Mouse (Mus musculus) kidney, postnatal 10 days (tissue): ENCODE measurements at regions not wholly inside any gene's neighbourhood (a gene's known extent, or its start where the extent isn't known, plus 50 kb on each side); places are given as distances from the start of the nearest gene placed in this dataset.

Experiments
- DNase-seq: peaks from one replicate; pipeline ENCODE4 v3.0.0; 2021; ENCODE audit warnings: mixed read lengths

- DNase-seq, result no peak
Measured at GRCm38 (mm10) chr16:15052389-15052923, 146.1 kb downstream of the Efcab1 start.

DNA sequence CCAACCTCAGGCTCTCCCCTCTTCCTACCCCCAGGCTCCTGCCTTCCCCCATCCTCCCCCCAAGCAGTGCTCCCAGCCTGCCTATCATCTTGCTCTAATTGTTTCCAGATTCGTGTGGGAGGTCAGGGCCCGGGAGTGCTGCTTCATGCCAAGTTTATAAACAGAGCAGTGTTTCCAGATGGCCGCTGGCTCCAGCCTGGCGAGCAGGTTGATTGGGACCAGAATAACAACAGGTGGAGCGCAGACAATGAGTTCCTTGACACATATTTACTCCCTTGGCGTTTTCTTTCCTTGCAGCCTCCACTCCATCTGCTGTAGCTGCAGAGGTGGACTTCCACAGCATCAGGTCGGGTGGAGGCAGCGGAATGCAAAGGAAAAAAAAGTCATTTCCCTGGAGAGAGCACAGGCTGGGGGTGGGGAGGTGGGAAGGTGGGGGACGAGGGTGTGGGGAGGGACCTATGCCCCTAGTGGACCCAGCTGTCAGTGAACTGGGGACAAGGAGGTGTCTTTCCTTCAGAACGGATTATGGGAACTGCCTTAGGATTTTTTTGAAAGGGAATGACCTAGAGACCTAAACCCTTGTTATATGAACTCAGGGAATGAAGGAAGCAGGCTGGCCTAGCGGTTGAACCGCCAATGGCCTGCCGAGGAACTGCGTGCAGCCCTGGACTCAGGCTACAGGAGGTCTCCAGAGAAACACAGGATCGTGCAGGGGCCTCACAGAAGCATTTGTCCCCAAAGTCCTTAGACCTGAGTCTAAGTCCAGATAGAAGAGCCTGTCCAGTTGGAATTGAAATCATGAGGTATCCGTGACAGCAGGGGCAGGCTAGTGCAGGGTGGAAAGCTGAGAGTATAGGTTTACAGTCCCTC lies 146.8 kb downstream of the Efcab1 start:
- DNase-seq, result peak; percentile 52

DNA sequence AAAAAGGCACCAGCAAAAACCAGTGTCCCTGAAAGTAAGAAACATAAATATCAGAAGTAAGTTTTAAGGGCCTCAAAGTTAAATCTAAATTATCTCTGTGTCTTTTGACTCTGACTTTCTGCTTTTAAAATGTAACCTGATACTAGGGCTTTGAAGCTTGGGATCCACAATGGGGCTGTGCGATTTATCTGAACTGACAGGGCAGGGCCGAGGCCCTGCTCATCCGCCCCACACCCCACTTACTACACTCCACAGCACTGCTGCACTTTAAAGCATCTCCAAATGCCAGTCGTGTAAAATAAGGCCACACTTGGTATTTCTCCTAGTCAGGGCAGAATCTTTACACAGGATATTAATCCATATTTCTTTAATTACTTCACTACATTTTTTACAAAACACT lies 147.4 kb downstream of the Efcab1 start:
- DNase-seq, result no peak

DNA sequence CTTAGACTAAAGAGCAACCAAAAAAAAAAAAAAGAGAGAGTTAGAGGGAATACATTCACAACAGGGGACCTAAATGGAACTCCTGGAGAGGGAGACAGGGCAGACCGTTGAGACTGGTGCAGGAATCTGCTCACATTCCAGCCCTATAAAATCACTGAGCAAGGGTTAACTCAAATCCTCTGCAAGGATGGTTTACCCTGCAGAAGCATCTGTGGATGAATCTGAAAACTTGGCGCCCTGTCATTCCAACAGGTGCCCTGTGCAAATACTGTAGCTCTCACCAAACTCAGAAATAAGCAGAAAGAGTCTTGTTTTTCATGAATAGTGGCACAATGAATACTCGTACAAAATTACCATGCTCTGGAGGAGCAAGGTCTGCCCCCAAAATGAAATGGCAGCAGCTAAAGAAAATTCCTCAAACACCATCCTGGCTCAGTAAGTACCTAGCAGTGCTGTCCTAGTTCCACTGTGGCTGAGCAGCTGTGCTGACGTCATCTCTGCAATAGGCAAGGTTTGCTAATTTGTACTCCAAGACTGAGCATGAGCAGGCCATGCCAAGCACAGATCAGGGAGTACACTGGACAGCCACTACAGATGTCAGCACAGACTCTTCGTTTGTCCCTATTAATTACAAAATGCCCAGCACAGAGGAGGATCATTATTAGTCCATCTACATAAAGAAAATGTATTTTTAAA lies 148.0 kb downstream of the Efcab1 start:
- no peak for DNase-seq

DNA sequence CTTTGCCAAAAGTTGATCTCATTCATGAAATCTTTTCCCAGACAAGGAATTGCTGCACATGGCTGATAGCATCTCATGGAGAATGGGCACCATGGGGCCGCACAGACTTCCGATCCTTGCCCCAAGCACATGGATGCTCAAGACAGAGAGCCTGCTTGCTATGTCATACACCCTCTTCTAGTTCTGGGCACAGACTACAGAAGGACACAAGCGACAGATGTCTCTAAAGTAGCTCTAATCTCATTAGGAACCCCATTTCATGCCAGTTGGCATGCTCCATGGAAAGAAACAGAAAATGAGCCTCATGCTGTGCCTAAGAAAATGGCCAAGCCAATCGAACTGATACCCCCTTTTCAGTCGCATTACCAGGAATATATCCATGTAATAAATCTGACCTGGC lies 149.3 kb downstream of the Efcab1 start:
- DNase-seq, result no peak

- no peak for DNase-seq
Measured at GRCm38 (mm10) chr16:15070485-15070960, 164.1 kb downstream of the Efcab1 start.

DNA sequence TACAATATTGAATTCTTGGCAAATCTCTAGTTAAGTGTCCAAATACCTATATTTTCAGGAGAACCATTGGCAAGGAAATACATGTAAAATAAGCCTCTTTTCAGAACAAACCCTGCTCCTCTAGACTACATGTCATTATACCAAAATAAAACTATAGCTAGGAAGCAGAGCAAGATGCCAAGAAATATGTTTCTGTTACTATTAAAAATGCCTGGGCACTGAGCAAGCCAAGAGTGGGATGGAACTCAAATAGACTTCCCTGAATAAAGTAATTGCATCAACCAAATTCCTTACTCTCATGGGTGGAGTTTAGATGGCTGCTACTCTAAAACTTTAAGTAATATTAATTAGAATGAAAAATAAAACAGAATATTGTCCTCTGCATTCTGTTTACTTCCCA lies 168.0 kb downstream of the Efcab1 start:
- no peak for DNase-seq

- peak; percentile 17 for DNase-seq
Measured at GRCm38 (mm10) chr16:15083692-15084091, 177.3 kb downstream of the Efcab1 start.

- DNase-seq, result no peak
Measured at GRCm38 (mm10) chr16:15084147-15084752, 177.8 kb downstream of the Efcab1 start.

DNA sequence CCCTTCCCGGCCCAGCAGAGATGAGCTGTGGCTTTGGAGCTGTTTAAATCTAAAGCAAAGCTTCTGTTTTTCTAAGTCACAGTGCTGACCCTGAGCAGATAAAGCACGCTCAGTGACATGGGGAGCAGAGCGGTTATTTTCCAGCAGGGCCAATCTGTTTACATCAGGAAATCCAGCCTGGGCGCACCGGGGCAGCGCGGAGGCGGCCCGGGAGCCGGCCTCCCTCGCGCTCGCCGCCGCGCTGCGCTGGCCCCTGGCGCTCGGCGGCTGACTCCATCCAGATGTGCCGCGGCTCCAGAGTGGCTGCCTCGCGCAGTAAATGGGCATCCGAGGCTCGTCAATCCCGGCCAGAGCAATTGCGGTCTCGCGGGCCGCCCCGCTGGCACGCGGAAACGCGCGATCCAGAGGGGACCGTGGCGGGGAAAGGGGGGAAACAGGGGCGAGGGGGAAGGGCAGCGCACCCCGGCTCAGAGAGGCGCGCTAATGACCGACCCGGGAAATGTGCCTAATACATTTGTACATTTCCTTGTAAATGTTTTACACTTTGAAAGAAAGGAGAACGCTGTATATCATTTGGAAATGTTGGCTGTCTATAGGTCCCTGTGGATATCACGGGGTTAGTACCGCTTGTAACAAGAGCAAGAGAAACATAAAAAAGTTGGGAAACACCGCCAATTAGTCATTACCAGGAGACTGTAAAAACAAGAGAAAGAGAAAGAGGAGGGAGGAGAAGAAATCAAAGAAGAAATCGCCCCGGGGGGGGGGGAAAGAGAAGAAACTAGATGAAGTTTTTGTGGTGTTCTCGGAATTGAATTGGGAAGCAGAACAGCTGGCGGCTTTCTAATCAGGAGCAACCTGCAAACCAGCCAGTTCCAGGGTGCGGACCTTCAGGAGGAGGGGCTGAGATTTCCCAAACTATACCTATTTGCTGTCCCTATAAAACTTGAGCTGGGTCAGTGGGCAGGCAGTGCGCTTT lies 178.6 kb downstream of the Efcab1 start:
- peak; percentile 79 for DNase-seq

- no peak for DNase-seq
Measured at GRCm38 (mm10) chr16:15086556-15086955, 180.2 kb downstream of the Efcab1 start.

GRCm38 (mm10) chr16:15103938-15104337 lies 197.5 kb downstream of the Efcab1 start:
- DNase-seq, result no peak

DNA sequence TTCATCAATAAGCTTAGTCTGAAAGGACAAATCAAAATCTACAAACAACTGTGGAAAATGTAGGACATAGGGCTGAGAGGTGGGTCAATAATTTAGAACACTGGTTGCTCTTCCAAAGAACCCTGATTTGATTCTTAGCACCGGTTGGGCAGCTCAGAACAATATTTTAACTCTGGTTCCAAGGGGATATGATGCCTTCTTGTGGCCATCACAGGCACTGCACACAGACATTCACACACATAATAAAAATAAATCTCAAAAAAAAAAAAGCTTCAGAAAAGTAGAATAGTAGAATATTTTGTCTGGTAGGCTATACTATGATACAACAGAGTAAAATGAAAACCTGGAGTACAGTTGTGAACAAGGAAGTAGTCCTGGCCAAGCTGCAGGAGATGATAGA lies 200.8 kb downstream of the Efcab1 start:
- no peak for DNase-seq

- DNase-seq, result no peak
Measured at GRCm38 (mm10) chr16:15113131-15113530, 204.1 kb upstream of the Gm21897 start.

- peak; percentile 32 for DNase-seq
Measured at GRCm38 (mm10) chr16:15113989-15114556, 203.2 kb upstream of the Gm21897 start.

- DNase-seq, result no peak
Measured at GRCm38 (mm10) chr16:15114574-15115230, 202.6 kb upstream of the Gm21897 start.

DNA sequence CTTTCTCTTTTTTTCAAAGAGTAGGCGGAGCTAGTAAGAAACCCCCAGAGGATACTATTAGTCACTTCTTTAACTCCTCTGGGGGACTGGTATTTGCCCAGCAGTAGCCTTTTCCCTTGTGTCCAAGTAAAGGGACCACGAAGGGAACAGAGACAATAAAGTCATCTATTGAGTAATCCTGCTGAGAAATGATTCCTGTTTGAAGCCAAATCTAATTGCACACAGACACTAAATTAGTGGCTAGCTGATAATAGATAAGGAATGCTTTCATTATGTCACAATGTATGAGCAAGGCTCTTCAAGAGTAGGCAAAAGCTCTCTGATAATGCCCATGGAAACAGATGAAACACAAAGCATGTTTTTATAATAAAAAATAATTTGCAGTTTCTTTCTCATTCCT lies 201.9 kb upstream of the Gm21897 start:
- DNase-seq, result no peak

- peak; percentile 53 for DNase-seq
Measured at GRCm38 (mm10) chr16:15119799-15120198, 197.5 kb upstream of the Gm21897 start.

GRCm38 (mm10) chr16:15128996-15129395 lies 188.3 kb upstream of the Gm21897 start:
- no peak for DNase-seq

DNA sequence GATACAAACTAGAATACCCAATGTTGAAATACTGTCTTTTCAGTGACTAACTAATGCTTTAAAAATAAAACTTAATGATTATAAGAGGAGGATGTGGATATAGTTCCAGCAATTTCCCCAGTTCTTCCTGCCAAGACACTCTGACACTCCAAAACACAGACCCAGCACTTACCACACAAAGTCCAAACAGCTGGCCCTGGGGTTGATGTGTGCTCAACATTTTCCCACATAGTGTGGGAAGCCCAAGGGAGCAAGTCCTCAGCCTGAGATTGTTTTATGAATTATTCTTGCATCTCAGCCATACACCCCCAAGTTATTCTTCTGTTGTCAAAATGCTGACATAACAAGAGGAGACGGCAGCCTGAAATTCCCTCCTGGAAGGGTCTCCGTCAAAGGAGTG lies 187.5 kb upstream of the Gm21897 start:
- DNase-seq, result peak; percentile 12

GRCm38 (mm10) chr16:15157852-15158251 lies 159.4 kb upstream of the Gm21897 start:
- DNase-seq, result no peak
